Comparison of ENCODE assay signal across 17 mouse cellular contexts in the genomic region with DNA sequence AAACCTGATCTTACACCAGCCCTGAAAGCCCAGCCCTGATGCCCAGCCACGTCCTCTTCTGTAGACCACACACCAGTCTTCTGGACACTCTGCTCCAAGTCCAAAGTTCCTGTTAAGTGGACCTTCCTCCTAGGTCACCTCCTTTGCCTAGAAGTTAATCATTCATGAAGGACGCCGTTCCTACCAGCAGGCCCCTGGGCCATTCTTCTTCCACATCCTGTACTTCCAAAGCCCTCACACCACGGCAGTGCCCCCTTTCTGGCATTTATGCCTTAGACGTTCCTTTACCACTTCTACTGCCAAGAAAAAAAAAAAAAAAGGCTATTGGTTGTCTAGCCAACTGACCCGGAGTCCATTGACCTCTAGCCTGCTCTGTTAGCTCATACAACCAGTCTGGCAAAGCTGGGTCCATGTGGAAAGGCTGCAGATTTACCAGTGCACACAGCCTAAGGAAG. TPM values are rescaled to one million over a fixed set of nuclear protein-coding genes. Genes with fewer than 3 reads are reported as not detected.
DNase-seq lines count a peak whose midpoint lies in the region; ATAC-seq and TF ChIP-seq lines count a peak whose summit lies in the region.
"Had no signal": no experiment of that assay in that cellular context is flagged by ENCODE, and none has a peak within 500 bp of the region (broad histone marks: within the 10 kb centered on the region; RNA-seq: fewer than 3 reads in every experiment).

Gene Glyctk, minus strand, starts transcription at position 102 of the 455 bp plus-strand sequence.

- peaks cover 13% of the 10 kb centered on the region; the same call in 1 of the 2 replicates for H3K79me2 ChIP-seq in liver, adult 2 months (ENCODE audit: control insufficient read depth, insufficient read depth, low read length)

- no peaks in the 10 kb centered on the region; the same call in 1 of the 2 replicates for H3K27me3 ChIP-seq in erythroblast, embryonic 14.5 days (ENCODE audit: control insufficient read depth)
- H3K27me3 ChIP-seq in testis, adult 2 months (ENCODE audit: control insufficient read depth, insufficient read depth, low read length), result no peaks in the 10 kb centered on the region
- H3K27me3 ChIP-seq in liver, adult 2 months (ENCODE audit: control insufficient read depth, insufficient read depth, low read length), result no peaks in the 10 kb centered on the region
- H3K27me3 ChIP-seq: embryonic facial prominence, embryonic 15.5 days; Patski had no signal

- H3K9me3 ChIP-seq in erythroblast, embryonic 14.5 days (ENCODE audit: control insufficient read depth, low read length), result no peaks in the 10 kb centered on the region
- H3K9me3 ChIP-seq: embryonic facial prominence, embryonic 15.5 days; limb, embryonic 13.5 days; megakaryocyte, embryonic 14.5 days had no signal

- no peak within 1 kb of the TSS for H3K27ac ChIP-seq in testis, adult 2 months (ENCODE audit: control insufficient read depth, insufficient read depth, low read depth, low read length)
- H3K27ac ChIP-seq in liver, adult 2 months (replicated peaks; ENCODE audit: insufficient read depth, low read depth, low read length), result peak within 1 kb of the TSS; percentile 98
- H3K27ac ChIP-seq: embryonic facial prominence, embryonic 15.5 days; limb, embryonic 13.5 days had no signal

- 24% methylated on average over 6 of the region's 6 CpGs for WGBS in liver, adult 2 months

- peaks cover 24% of the 10 kb centered on the region for H3K4me1 ChIP-seq in erythroblast, embryonic 14.5 days (ENCODE audit: control insufficient read depth)
- H3K4me1 ChIP-seq in testis, adult 2 months (ENCODE audit: control insufficient read depth, insufficient read depth, low read length), result no peaks in the 10 kb centered on the region; the same call in 1 of the 2 replicates
- H3K4me1 ChIP-seq in liver, adult 2 months (ENCODE audit: control insufficient read depth, insufficient read depth, low read length), result peaks cover 37% of the 10 kb centered on the region
- H3K4me1 ChIP-seq: embryonic facial prominence, embryonic 15.5 days had no signal

- no peak for DNase-seq in testis, postnatal 14 days (ENCODE audit: low spot score)
- peak; percentile 100 for DNase-seq in liver, adult 2 months (ENCODE audit: extremely low read depth, low read depth, low spot score)
- DNase-seq in yolk sac, embryonic 10.5 days (ENCODE audit: low spot score), result peak; percentile 81
- no peak for DNase-seq in gastrocnemius, postnatal 25 days
- DNase-seq: cerebellum, postnatal 25 days; gastrocnemius, postnatal 36 days; heart, postnatal 10 days; layer of hippocampus, adult 9-11 months; thymus, postnatal 14 days had no signal

- no peak for TF ChIP-seq POLR2A in testis, adult 2 months (IDR thresholded peaks at IDR 0.05; ENCODE audit: control insufficient read depth, low read depth, low read length)
- peak; percentile 86 for TF ChIP-seq POLR2A in liver, adult 2 months (IDR thresholded peaks at IDR 0.05; ENCODE audit: extremely low read depth, insufficient read depth, low read length)

- peak within 1 kb of the TSS; percentile 92 for H3K9ac ChIP-seq in liver, adult 2 months (ENCODE audit: low read depth, low read length)
- H3K9ac ChIP-seq: embryonic facial prominence, embryonic 15.5 days; limb, embryonic 13.5 days had no signal

- no peak for ATAC-seq in erythroblast, adult 5-6 weeks (replicated peaks; ENCODE audit: low FRiP score, poor library complexity, severe bottlenecking)
- ATAC-seq in activated CD4-positive, CD25-positive, alpha-beta regulatory T cell, adult 4 months, result no peak
- ATAC-seq: Patski had no signal

- peaks cover 5% of the 10 kb centered on the region; the same call in 1 of the 2 replicates for H3K36me3 ChIP-seq in erythroblast, embryonic 14.5 days (ENCODE audit: control insufficient read depth)
- H3K36me3 ChIP-seq in testis, adult 2 months (ENCODE audit: control insufficient read depth, insufficient read depth, low read length), result 0 out of 2 replicates have a peak, but pooled peaks cover 1% of the 10 kb centered on the region
- H3K36me3 ChIP-seq in liver, adult 2 months (ENCODE audit: control insufficient read depth, insufficient read depth, low read length), result peaks cover 14% of the 10 kb centered on the region; the same call in 1 of the 2 replicates
- H3K36me3 ChIP-seq: embryonic facial prominence, embryonic 15.5 days; limb, embryonic 13.5 days had no signal

- no peak for TF ChIP-seq CTCF in testis, adult 2 months (IDR thresholded peaks at IDR 0.05; ENCODE audit: control insufficient read depth, insufficient read depth, insufficient replicate concordance, low read depth, low read length)
- no peak for TF ChIP-seq CTCF in liver, adult 2 months (IDR thresholded peaks at IDR 0.05; ENCODE audit: low read depth, low read length)

- H3K4me3 ChIP-seq in erythroblast, embryonic 14.5 days (replicated peaks), result peak within 1 kb of the TSS; percentile 49
- no peak within 1 kb of the TSS; the same call in 1 of the 2 replicates for H3K4me3 ChIP-seq in testis, adult 2 months (ENCODE audit: control insufficient read depth, low read depth, low read length)
- peak within 1 kb of the TSS; percentile 95 for H3K4me3 ChIP-seq in liver, adult 2 months (ENCODE audit: insufficient read depth, low read depth, low read length)

RNA-seq across cellular contexts. Expression of gene Glyctk, which starts in this region (rescaled TPM):
- 0.04 and 0.07 TPM in 2 replicates for polyA plus RNA-seq in erythroblast, embryonic 14.5 days (2012)
- total RNA-seq in erythroblast, adult 5-6 weeks (2015; ENCODE audit: low replicate concordance), result 0.84 TPM in 1 of 2 replicates, not detected in the other
- 0.60 TPM in 1 of 2 replicates, not detected in the other for total RNA-seq in erythroblast, adult 5-6 weeks (2017; ENCODE audit: low replicate concordance)
- polyA plus RNA-seq in testis, adult 2 months (2012; rRNA removed), result 16.2 and 17.6 TPM in 2 replicates
- 104 and 136 TPM in 2 replicates for total RNA-seq in liver, adult 2 months (2014; rRNA removed)
- 308 and 315 TPM in 2 replicates for polyA plus RNA-seq in liver, adult 2 months (2012; rRNA removed)
- under 1 TPM; 0.38 to 0.56 TPM for total RNA-seq in gastrocnemius, postnatal 25 days (2021)
- polyA plus RNA-seq in activated CD4-positive, CD25-positive, alpha-beta regulatory T cell, adult 4 months (2017; shearing (Covaris generic)), result 1 to 10 TPM; 2.9 to 3.3 TPM

Comparison
In these comparisons a context has a peak if more than half of its experiments do, and no peak if none do; other contexts are left out.
1. RNA of gene Glyctk (total RNA-seq): 104 to 136 TPM in liver, adult 2 months; 0.60 to 0.84 TPM in erythroblast, adult 5-6 weeks and 0.38 to 0.56 TPM in gastrocnemius, postnatal 25 days; every median in the first group is over 10 times any median in the second.
2. RNA of gene Glyctk (polyA plus RNA-seq): 308 to 315 TPM in liver, adult 2 months; 16.2 to 17.6 TPM in testis, adult 2 months, 2.9 to 3.3 TPM in activated CD4-positive, CD25-positive, alpha-beta regulatory T cell, adult 4 months and 0.04 to 0.07 TPM in erythroblast, embryonic 14.5 days; every median in the first group is over 10 times any median in the second.
3. DNase-seq: peak in liver, adult 2 months (single experiment) and yolk sac, embryonic 10.5 days (single experiment); none in testis, postnatal 14 days (single experiment) and gastrocnemius, postnatal 25 days (single experiment).